Mouse (Mus musculus) thymus, postnatal 25 days (tissue): ENCODE results near the gene Pdgfd.

Source experiments
- DNase-seq: peaks from one replicate; pipeline ENCODE4 v3.0.0; 2022

Pdgfd gene

DNA sequence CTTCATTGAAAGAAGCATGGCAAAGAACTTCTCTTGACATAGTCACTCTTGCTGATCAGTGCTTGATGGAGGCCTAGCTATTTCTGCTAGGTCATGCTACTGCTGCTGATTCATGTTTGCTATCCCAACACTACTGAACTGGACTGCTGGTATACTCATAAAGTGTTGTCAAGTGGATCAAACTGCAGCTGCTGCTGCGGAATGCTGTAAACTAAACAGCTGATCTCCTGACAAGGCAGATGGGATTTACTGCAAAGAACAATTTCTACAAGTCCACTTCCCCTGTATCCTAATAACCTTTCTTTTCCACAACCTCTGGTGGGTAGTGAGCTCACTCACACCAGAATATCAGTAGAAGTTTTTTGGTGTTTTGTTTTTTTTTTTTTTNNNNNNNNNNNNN is 148.7 kb downstream of the Pdgfd start:
- no peak for DNase-seq

DNA sequence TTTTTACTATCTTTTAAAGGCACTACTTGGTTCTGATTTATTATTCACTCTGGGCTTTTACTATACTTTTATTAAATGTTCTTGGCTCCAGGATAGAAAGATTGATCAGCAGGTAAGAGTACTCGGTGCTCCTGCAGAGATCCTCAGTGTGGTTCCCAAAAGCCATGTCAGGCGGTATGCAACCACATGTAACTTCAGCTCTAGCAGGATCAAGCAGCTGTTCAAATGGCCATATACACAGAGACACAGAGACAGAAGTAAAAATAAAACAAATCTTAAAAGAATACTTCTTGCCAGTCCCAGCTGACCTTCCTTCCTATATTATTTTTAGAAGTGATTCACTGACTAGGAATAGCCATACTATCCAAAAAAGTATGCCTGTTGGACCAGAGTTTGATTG is 157.0 kb downstream of the Pdgfd start:
- no peak for DNase-seq

DNA sequence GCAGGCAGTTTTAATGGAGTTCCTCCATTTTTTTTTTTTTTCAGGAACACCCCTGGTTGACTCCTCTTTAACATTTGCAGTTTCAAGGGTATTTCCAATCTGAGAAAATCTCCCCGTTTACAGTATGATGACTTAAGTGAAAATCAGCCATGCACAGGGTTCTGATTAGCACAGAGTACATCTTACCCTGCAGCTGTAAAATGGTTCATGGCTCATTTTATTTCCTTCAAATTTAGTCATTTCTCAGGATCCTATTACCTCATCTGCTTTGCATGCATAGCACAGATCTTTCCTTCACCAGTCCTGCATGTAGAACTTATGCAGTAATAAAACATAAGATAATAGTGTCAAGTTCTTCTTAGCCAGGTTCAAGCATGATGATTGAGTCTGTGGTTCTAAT is 165.1 kb downstream of the Pdgfd start:
- no peak for DNase-seq

DNA sequence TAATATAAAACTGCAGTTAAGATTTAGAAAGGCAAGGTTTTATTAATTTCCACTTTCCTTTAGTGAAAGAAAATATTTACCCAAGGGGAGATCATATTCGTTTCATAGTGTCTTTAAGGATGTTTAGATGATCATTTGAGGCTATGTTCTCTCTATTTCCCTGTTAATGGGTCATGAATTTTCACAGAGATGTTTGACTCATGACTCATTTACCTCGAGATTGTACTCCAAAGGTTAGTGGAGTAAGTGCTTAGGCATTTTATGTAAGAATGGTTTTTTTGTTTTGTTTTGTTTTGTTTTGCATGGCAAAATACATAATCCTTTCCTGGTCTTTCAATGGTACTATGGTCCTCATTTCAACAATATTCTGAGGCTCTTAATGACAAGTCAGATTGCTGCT is 167.9 kb downstream of the Pdgfd start:
- DNase-seq = no peak

DNA sequence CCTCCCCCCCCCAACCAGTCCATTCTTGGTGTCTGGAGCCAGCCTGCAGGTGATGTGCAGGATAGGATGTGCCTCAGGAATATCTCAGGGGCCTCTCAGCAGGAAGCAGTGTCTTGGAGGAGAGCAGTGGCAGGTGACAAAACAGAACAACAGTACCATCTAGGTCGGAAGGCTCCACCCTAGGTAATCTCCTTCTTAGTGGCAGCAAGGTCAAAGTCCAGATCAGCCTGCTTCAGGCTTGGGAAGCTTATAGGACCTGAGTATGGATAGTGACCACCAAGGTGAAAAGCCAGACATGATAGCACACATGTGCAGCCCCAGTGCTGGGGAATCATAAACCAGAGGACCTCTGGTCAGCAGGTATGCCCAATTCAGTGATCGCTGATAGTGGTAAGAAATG is 169.5 kb downstream of the Pdgfd start:
- DNase-seq = no peak

DNA sequence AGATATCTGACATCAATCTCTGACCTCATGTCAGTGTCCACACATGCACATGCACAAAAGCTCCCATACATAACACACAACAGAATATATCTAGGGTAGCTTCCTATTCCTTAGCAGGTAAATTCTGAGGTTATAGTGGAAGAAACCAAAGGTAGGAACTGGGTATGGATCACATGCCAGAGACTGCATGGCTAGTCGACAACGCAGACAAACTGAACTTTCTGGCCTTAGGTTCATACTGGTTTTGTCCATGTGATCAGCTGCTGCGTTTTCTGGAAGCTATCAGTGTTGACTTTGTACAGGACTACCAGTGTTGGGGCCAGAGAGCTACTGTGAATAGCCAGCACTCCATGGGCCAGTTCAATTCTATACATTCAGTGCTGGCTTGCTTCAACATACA is 170.0 kb downstream of the Pdgfd start:
- no peak for DNase-seq

DNA sequence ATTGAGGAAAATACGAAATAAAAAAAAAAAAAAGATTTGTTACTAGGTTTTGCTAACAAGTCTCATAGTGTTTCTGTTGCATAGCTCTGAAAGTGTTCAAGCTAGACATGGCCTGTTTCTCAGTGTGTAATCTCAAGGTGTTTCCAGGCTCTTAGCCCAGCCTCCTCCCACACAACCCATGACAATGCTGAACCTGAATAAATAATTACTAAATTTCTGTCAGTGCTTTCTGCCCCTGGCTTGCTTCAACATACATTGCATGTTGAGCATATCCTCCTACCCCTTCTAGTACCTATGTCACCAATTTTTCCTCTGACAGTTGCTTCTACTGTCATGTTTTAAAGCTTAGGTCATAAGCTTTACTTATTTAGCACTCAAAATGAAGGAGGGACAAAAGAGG is 171.0 kb downstream of the Pdgfd start:
- no peak for DNase-seq

DNA sequence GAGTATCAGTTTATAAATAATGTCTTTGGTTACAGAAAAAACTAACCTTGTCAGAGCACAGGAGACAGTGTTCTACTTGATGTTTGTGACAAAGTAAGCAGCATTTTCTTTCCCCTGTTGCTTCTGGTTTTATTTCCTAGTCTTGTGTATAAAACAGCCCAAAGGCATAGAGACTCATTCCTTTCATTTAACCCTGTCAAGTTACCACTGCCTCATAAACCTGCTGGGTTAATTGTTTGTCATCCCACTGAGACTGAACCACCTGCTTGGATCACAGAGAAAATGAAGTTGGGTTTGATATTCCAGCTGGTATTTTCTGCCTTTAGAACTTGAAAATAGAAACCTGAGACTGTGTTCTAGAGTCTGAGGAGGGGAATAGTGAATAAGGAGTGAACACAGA is 172.4 kb downstream of the Pdgfd start:
- no peak for DNase-seq

DNA sequence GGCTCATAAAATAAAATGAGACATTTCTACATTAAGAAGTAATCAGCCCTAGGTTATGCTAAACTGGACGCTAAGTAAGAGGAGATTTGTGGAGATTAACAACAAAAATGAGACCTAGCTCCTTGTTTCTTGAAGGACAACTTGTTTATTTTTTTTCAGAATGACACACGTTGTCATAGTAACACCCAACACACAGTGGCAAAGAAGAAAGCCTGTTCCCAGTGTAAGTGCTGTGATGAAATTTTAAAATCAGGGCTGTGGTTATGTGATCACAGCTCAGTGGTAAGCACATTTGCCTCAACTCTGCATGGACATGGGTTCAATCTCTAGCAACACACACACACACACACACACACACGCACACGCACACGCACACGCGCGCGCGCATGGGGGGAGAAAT is 174.5 kb downstream of the Pdgfd start:
- DNase-seq = no peak

DNA sequence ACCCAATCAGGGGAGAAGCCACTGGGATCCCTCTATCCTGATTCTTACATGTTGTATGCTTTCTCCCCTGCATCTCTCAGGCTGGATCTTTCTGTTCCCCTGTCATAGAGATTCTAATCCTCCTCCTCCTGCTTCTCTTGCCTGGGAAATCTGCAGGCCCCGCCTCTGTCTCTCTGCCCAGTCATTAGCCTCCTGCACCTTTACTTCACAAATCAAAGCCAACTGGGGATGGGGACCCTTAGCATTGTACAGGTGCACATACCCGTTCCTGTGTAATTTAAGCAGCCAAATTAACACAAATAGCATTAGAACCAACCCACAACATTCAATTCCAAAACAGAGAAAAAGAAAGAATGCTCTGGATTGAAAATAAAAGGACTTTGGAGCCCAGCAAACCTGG is 176.1 kb downstream of the Pdgfd start:
- DNase-seq = no peak

DNA sequence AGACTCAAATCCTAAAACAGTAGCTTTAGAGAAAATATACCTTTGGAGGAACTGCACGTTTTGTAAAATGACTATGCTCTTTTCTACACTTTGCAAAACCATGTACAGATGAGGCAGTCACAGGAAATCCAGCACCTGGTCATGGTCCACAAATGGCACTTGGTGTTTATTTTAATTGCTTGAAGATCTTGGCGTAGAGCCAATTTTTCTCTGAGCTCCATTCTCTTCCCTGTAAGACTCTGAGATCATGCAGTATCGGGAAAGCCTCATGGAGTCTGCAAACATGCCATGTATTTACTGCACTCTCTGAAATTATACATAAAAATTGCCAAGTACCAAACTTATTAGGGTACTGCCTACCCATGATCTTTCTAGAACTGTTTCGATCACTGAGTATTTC is 176.5 kb downstream of the Pdgfd start:
- DNase-seq = no peak

DNA sequence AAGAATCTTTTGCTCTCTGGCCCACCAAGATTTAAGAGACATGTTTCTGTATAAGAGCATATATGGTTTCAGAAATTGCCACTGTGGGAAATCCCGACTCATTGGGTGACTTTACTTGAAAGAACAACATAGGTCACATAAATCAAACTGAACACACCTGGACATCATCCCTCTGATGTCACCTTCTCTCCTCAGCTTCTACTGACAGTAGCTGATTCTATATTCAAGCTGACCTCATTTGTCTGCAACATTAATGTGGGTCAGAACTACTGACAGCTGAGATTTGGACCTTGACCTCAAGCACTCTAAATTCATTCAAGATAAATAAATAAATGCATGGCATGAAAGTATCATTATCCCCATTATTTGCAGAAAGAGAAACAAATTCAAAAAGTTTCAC is 177.0 kb downstream of the Pdgfd start:
- no peak for DNase-seq

DNA sequence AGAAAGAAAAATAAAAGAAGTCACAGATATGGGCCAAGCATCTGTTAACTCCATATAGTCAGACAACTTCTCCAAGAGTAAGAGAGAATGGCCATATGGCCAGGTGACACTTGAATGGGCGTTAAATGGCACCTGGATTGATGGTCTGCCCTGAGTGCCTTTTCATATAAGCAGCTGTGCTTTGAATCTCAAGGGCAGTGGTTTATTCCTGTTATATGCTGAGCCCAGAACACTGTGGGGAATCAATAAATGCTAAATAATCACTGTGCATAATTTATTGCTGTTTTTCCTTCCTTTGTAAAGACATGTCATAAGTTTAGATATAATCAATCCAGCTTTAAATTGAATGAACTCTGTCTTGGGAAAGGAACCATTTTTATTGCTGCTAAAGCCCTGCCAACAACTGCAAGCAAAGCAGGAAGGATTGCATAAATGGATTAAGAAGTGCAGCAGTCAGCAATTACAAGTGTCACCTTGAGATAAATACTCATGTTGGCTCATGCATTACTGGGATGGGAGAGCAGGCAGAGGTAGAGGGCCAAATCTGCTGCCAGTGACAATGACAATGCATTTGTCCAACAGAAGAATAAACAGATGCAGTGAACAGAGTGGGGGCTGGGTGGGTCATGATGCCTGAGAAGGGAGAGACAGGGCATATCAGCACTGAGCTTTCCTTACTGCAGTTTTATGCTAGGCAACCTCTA is 185.0 kb downstream of the Pdgfd start:
- no peak for DNase-seq

DNA sequence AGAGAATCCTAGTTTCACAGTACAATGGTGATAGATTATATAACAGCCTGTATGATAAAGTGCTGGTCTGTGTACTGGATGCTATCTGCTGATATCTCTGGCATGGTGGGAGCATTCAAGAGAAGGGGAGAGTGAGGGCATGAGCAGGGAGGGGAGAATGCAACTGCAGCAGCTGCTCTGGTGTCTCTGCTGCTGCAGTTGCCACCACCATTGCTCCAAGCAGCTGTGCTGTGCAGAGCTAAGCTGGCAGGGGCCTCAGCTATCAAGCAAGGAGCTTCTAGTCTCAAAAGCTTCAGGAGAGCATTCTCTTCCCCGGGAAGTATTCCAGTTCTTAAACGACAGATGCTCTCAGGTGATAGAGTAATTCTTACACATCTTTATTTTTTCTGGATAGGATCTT is 192.4 kb downstream of the Pdgfd start:
- DNase-seq = no peak

DNA sequence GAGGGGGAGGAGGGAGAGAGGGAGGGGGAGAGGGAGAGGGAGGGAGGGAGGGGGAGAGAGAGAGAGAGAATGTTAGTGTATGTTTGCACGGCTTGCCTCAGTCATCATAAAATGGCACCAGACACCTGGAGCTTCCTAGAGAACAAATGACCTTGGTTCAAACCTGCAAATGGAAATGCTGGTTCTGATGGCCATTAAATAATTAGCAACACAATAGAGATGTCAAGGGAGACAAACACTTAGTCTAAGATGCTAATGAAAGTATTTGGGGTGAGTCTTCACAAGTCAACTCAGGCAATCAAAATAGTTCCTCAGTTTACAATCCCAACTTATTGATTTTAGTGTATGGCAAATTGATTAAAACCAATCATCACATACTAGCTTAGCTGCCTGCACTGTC is 198.2 kb downstream of the Pdgfd start:
- DNase-seq = no peak

DNA sequence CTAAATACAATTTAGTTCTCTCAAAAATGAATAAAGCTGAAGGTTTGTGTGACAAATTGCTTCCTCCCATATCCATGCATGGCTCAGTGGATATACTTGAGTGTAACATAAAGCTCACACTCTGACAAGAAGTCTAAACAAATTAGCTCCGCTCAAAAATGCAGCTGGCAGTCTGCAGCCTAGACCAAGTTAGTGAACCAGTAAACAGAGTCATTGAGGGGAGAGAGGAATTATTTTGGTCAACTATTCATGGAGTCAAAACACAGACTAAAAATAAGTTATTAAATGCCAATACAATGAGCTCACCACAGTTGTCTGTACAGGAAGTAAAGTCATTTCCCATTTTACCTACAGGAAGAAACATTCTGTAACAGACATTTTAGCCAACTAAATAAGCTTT is 233.4 kb downstream of the Pdgfd start:
- DNase-seq = no peak

DNA sequence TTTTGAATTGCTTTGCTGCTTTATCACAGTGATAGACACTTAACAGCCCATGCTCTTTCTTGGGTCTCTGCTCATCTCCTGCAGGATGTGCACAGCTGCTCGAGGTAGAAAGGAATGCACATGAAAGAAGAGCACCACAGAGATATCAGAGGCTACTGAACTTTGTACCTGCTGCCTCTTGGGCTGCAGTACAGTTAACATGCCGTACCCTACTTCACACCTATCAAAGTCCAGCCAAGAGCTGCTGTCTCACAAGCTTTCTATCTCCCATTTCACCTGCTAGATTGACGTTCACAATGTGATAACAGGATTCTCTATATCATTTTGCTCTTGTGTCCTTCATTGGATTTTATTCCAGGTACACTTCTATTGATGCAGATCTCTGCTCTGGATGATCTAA is 238.2 kb downstream of the Pdgfd start:
- DNase-seq = no peak

DNA sequence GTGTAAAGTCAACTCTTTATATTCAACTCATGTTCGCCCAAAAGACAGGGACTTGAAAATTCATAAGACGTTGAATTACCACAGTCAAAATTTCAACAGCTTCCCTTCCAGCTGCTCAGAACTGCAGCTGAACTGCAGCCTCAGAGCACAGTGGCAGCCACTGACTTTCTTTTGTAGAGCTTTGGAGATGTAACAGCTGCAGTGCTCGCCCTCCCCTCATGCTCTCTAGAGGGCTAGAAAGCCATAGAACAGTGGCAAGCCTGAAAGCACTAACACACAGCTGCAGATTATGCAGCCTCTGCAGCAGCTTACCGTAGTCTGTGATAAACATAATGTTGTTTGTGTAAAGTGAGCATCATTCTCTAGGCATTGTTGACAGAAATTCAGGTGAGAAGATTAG is 239.6 kb downstream of the Pdgfd start:
- DNase-seq = peak; percentile 9

DNA sequence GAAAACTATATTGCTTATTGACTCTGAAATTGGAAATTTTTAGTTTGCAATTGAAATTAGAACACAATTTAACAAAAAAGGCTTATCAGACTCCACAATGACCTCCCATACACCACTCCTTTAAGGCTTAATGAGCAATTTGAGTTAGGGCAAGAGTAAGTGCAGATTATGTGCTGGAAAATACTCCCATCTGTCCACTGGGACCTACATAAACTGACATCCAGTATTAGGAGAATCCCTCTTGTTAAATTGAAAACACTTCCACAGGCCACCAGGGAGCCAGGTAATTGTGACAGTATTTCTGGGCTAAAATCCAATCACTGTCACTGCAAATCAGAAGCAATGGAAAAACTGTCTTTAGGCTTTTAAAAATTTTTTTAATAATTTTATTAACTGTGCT is 256.2 kb downstream of the Pdgfd start:
- no peak for DNase-seq
